10 mouse cellular contexts compared by ENCODE assay signal in the genomic region with DNA sequence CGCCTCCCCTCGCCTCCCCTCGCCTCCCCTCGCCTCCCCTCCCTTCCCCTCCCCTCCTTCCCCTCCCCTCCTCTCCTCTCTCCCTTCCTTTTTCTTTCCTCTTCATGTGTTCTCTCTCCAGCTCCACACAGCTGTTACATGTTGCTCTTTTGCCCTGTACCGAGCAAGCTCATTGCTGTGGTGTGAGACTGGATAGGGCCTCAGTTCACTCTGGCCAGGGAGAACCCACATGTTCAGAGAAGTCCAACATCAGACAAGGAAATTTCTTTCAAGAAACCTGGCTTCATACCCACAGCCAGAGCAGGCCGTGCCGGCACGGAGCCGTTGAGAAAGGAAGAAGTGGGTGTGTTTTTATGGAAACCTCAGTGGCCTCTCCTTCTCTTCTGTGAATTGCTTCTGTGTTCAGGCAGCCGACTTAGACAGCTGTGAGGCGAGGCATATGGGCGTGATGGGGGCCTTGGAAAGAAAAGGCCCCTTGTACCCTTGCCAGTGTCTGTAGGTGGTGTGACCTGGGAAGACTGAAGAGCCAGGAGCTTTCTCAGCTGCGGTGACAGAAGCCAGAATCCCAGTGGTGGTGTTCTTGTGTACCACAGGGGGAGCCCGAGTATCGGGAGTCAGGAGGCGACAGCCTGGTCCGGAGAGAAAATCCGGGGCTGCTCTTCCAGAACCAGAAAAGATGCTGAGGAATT. TPM values are rescaled to one million over a fixed set of nuclear protein-coding genes. Genes with fewer than 3 reads are reported as not detected.
DNase-seq lines count a peak whose midpoint lies in the region; ATAC-seq and TF ChIP-seq lines count a peak whose summit lies in the region.
"Had no signal": no experiment of that assay in that cellular context is flagged by ENCODE, and none has a peak within 500 bp of the region (broad histone marks: within the 10 kb centered on the region; RNA-seq: fewer than 3 reads in every experiment).

No protein-coding gene starts in this region.

- intact Hi-C loops in heart, adult 2 months (cut with DNase I), result no loop called here

- H3K9ac ChIP-seq in heart, adult 2 months (ENCODE audit: low read depth, low read length), result no peak overlapping the region
- H3K9ac ChIP-seq in limb, embryonic 13.5 days, result no peak overlapping the region
- no peak overlapping the region for H3K9ac ChIP-seq in forebrain, embryonic 16.5 days (replicated peaks; ENCODE audit: low read depth, low read length)

- no peak overlapping the region for H3K27ac ChIP-seq in heart, adult 2 months
- H3K27ac ChIP-seq in limb, embryonic 13.5 days, result peak overlapping the region; percentile 4; the same call in 1 of the 2 replicates
- H3K27ac ChIP-seq in forebrain, embryonic 16.5 days (ENCODE audit: low read length), result no peak overlapping the region

- TF ChIP-seq EP300 in heart, adult 2 months (IDR thresholded peaks at IDR 0.05; ENCODE audit: insufficient read depth, low read depth, low read length), result no peak

- peak; percentile 61 for TF ChIP-seq CTCF in heart, adult 2 months (IDR thresholded peaks at IDR 0.05)

- H3K79me2 ChIP-seq in heart, adult 2 months (replicated peaks; ENCODE audit: control insufficient read depth, insufficient read depth, low read length), result no peaks in the 10 kb centered on the region

- no peaks in the 10 kb centered on the region for H3K27me3 ChIP-seq in heart, adult 2 months (ENCODE audit: control insufficient read depth, insufficient read depth, low read length)
- H3K27me3 ChIP-seq in limb, embryonic 13.5 days, result no peaks in the 10 kb centered on the region
- H3K27me3 ChIP-seq in forebrain, embryonic 16.5 days (replicated peaks; ENCODE audit: control insufficient read depth, insufficient read depth, low read length), result no peaks in the 10 kb centered on the region

- DNase-seq in heart, adult 2 months, result no peak
- DNase-seq in heart, adult 8-10 months (ENCODE audit: low spot score), result no peak
- DNase-seq in Muller cell, postnatal 12 days (ENCODE audit: inconsistent ontology term), result peak; percentile 24
- DNase-seq in cerebellum, postnatal 25 days, result peak; percentile 61 to 72
- peak; percentile 66 for DNase-seq in heart, postnatal 4 days
- no peak for DNase-seq in thymus, postnatal 4 days

- no peaks in the 10 kb centered on the region for H3K9me3 ChIP-seq in limb, embryonic 13.5 days
- no peaks in the 10 kb centered on the region for H3K9me3 ChIP-seq in forebrain, embryonic 16.5 days (ENCODE audit: control insufficient read depth, low read length)

- no peak overlapping the region for H3K4me3 ChIP-seq in heart, adult 2 months
- no peak overlapping the region for H3K4me3 ChIP-seq in limb, embryonic 13.5 days
- H3K4me3 ChIP-seq in forebrain, embryonic 16.5 days (replicated peaks; ENCODE audit: low read length), result no peak overlapping the region

- H3K4me1 ChIP-seq in heart, adult 2 months (ENCODE audit: control insufficient read depth, insufficient read depth, low read length), result no peaks in the 10 kb centered on the region
- peaks cover 12% of the 10 kb centered on the region for H3K4me1 ChIP-seq in limb, embryonic 13.5 days
- H3K4me1 ChIP-seq in forebrain, embryonic 16.5 days (replicated peaks; ENCODE audit: control insufficient read depth, insufficient read depth, low read length), result no peaks in the 10 kb centered on the region

- 62% methylated on average over 14 of the region's 18 CpGs for WGBS in heart, adult 2 months
- 53% methylated on average over 16 of the region's 18 CpGs for WGBS in limb, embryonic 13.5 days
- WGBS in forebrain, embryonic 16.5 days, result 52% methylated on average over 14 of the region's 18 CpGs

- H3K36me3 ChIP-seq in heart, adult 2 months (ENCODE audit: control insufficient read depth, insufficient read depth, low read length), result no peaks in the 10 kb centered on the region
- no peaks in the 10 kb centered on the region for H3K36me3 ChIP-seq in limb, embryonic 13.5 days
- H3K36me3 ChIP-seq in forebrain, embryonic 16.5 days (ENCODE audit: control insufficient read depth, insufficient read depth), result no peaks in the 10 kb centered on the region

- no peak overlapping the region for H3K4me2 ChIP-seq in limb, embryonic 13.5 days (replicated peaks)
- no peak overlapping the region for H3K4me2 ChIP-seq in forebrain, embryonic 16.5 days (ENCODE audit: low read length)

- ATAC-seq in limb, embryonic 13.5 days (ENCODE audit: low FRiP score, low read depth), result peak; percentile 86
- ATAC-seq in forebrain, embryonic 16.5 days, result no peak; the same call in 1 of the 2 replicates

- no peak for TF ChIP-seq POLR2A in heart, adult 2 months (IDR thresholded peaks at IDR 0.05; ENCODE audit: insufficient read depth, low read depth, low read length)

RNA-seq across cellular contexts. Expression of a gene that starts 11.0 kb away (rescaled TPM):
- not detected for total RNA-seq in heart, adult 2 months (2021)
- polyA plus RNA-seq in heart, adult 2 months (2012; rRNA removed), result not detected in 2 replicates
- total RNA-seq in heart, adult 8-10 months (2022), result not detected
- not detected for total RNA-seq in heart, postnatal 4 days (2021)
- 1.2 and 1.3 TPM in 2 replicates for polyA plus RNA-seq in limb, embryonic 13.5 days (2015; fragmentation: Nextera tagmentation; extraction: Ambion mirVana)
- polyA plus RNA-seq in forebrain, embryonic 16.5 days (2015; fragmentation: Nextera tagmentation; extraction: Ambion mirVana), result 0.34 and 0.68 TPM in 2 replicates
- total RNA-seq: hematopoietic stem cell, adult 5-6 weeks; MEL had no signal

Comparison
In these comparisons a context has a peak if more than half of its experiments do, and no peak if none do; other contexts are left out.
1. DNase-seq: peak in Muller cell, postnatal 12 days (single experiment), cerebellum, postnatal 25 days (2 of 2) and heart, postnatal 4 days (single experiment); none in heart, adult 2 months (0 of 2), heart, adult 8-10 months (single experiment) and thymus, postnatal 4 days (single experiment).